Mouse (Mus musculus) small intestine, adult 2 months (tissue): ENCODE data around the gene Acaa1b. TPM values are rescaled to one million over a fixed set of nuclear protein-coding genes. Genes with fewer than 3 reads are reported as not detected.

ENCODE experiments used
- H3K27ac ChIP-seq: fragments of 200-500 bp; 2 replicates; pipeline ENCODE4 v1.5.1; 2012; ENCODE audit warnings: low read depth, low read length, control low read depth, inconsistent platforms; ENCODE audit not compliant: insufficient read depth
- H3K27me3 ChIP-seq: fragments of 200-500 bp; 2 replicates; pipeline ENCODE4 v1.6.1; 2012; ENCODE audit warnings: mild to moderate bottlenecking, moderate library complexity, low read length, inconsistent platforms; ENCODE audit not compliant: control insufficient read depth, insufficient read depth
- H3K36me3 ChIP-seq: fragments of 200-500 bp; 2 replicates; pipeline ENCODE4 v1.6.1; 2012; ENCODE audit warnings: mild to moderate bottlenecking, low read length, control low read depth, inconsistent platforms; ENCODE audit not compliant: control insufficient read depth, insufficient read depth
- H3K4me1 ChIP-seq: fragments of 200-500 bp; 2 replicates; pipeline ENCODE4 v1.6.1; 2012; ENCODE audit warnings: low read length, inconsistent platforms, mixed read lengths; ENCODE audit not compliant: control insufficient read depth, insufficient read depth, insufficient read length
- H3K4me3 ChIP-seq: fragments of 200-500 bp; 2 replicates; pipeline ENCODE4 v1.5.1; 2012; ENCODE audit warnings: low read depth, mild to moderate bottlenecking, control low read depth, inconsistent platforms, low read length, moderate library complexity
- CTCF ChIP-seq: fragments of 200-500 bp; IDR thresholded peaks from 2 replicates; pipeline ENCODE4 v1.5.1; 2012; ENCODE audit warnings: low read depth, mild to moderate bottlenecking, control low read depth, inconsistent platforms, low read length, moderate library complexity, mixed read lengths; ENCODE audit not compliant: insufficient replicate concordance, insufficient read length; ENCODE audit errors: extremely low read depth
- POLR2A ChIP-seq: fragments of 200-500 bp; IDR thresholded peaks from 2 replicates; pipeline ENCODE4 v1.6.1; 2012; ENCODE audit warnings: low read depth, mild to moderate bottlenecking, control low read depth, inconsistent platforms, low read length, moderate library complexity
- WGBS: fragments of 180-500 bp; shearing (Covaris S2); methylation state at CpG from one replicate; pipeline ENCODE4 v1.1.7; 2018; 5-methylcytosine and 5-hydroxymethylcytosine counted together
- polyA plus RNA-seq: library from polyadenylated mRNA; depleted of rRNA; stranded (reverse); fragments of >200 nt; gene quantifications from 2 replicates; pipeline ENCODE4 v1.2.3, GENCODE M21; 2012

The Acaa1b gene
- polyA plus RNA-seq, 1 experiment: 15.8 TPM

GRCm38 (mm10) chr9:119158861-119159260 is 2.0 kb upstream of the Acaa1b start, which contains the start of gene Gm47289:
Gm47289 (plus strand) TSS chr9:119159161.
- no peak within 1 kb of the TSS for H3K4me3 ChIP-seq
- no peaks in the 10 kb centered on the region for H3K27me3 ChIP-seq
- TF ChIP-seq CTCF (no peak), POLR2A (no peak)
- no peaks in the 10 kb centered on the region; the same call in none of the 2 replicates for H3K4me1 ChIP-seq
- no peak within 1 kb of the TSS for H3K27ac ChIP-seq
- H3K36me3 ChIP-seq: no peaks in the 10 kb centered on the region
- WGBS: 68% methylated on average over 4 of the region's 4 CpGs

GRCm38 (mm10) chr9:119155826-119156225 is 1.1 kb downstream of the Acaa1b start:
- Histone ChIP-seq H3K27ac (no peak overlapping the region), H3K36me3 (no peaks in the 10 kb centered on the region), H3K4me1 (no peaks in the 10 kb centered on the region; the same call in none of the 2 replicates), H3K4me3 (no peak overlapping the region), H3K27me3 (no peaks in the 10 kb centered on the region)
- 50% methylated on average over 7 of the region's 7 CpGs for WGBS
- TF ChIP-seq POLR2A (no peak), CTCF (no peak)

- Histone ChIP-seq H3K4me3 (no peak overlapping the region), H3K27ac (no peak overlapping the region), H3K36me3 (no peaks in the 10 kb centered on the region), H3K27me3 (no peaks in the 10 kb centered on the region), H3K4me1 (no peaks in the 10 kb centered on the region; the same call in none of the 2 replicates)
- no peak for TF ChIP-seq CTCF
- TF ChIP-seq POLR2A: no peak
- 49% methylated on average over 8 of the region's 8 CpGs for WGBS
Measured at GRCm38 (mm10) chr9:119155416-119155815, 1.5 kb downstream of the Acaa1b start.

GRCm38 (mm10) chr9:119151751-119152150 is 5.1 kb downstream of the Acaa1b start:
- H3K4me1 ChIP-seq: no peaks in the 10 kb centered on the region; the same call in none of the 2 replicates
- no peak overlapping the region for H3K27ac ChIP-seq
- H3K4me3 ChIP-seq: no peak overlapping the region
- no peaks in the 10 kb centered on the region for H3K36me3 ChIP-seq
- TF ChIP-seq CTCF (no peak), POLR2A (no peak)
- no peaks in the 10 kb centered on the region for H3K27me3 ChIP-seq
- 68% methylated on average over 2 of the region's 2 CpGs for WGBS

- 22% methylated on average over 5 of the region's 5 CpGs for WGBS
- TF ChIP-seq POLR2A: no peak
- TF ChIP-seq CTCF: no peak
Measured at GRCm38 (mm10) chr9:119149601-119150000, 7.3 kb downstream of the Acaa1b start.

GRCm38 (mm10) chr9:119146098-119146770 is 10.7 kb downstream of the Acaa1b start:
- TF ChIP-seq CTCF: no peak
- no peak for TF ChIP-seq POLR2A
- Histone ChIP-seq H3K36me3 (no peaks in the 10 kb centered on the region), H3K27me3 (no peaks in the 10 kb centered on the region), H3K27ac (no peak overlapping the region), H3K4me1 (no peaks in the 10 kb centered on the region), H3K4me3 (no peak overlapping the region)
- WGBS: 57% methylated on average over 13 of the region's 13 CpGs

More at GRCm38 (mm10) chr9:119149601-119150000, 7.3 kb downstream of the Acaa1b start:
- Histone ChIP-seq H3K36me3 (no peaks in the 10 kb centered on the region), H3K27ac (no peak overlapping the region), H3K4me3 (no peak overlapping the region), H3K4me1 (no peaks in the 10 kb centered on the region), H3K27me3 (no peaks in the 10 kb centered on the region)

- Histone ChIP-seq H3K4me1 (no peaks in the 10 kb centered on the region), H3K27ac (no peak overlapping the region), H3K4me3 (no peak overlapping the region), H3K27me3 (no peaks in the 10 kb centered on the region), H3K36me3 (no peaks in the 10 kb centered on the region)
- 57% methylated on average over 6 of the region's 6 CpGs for WGBS
- TF ChIP-seq CTCF (no peak), POLR2A (no peak)
Measured at GRCm38 (mm10) chr9:119145638-119146037, 11.3 kb downstream of the Acaa1b start.

- TF ChIP-seq CTCF (no peak), POLR2A (no peak)
Measured at GRCm38 (mm10) chr9:119145137-119145536, 11.8 kb downstream of the Acaa1b start.

More at GRCm38 (mm10) chr9:119145137-119145536, 11.8 kb downstream of the Acaa1b start:
- 53% methylated on average over 10 of the region's 10 CpGs for WGBS
- H3K27me3 ChIP-seq: no peaks in the 10 kb centered on the region
- no peak overlapping the region for H3K4me3 ChIP-seq
- no peaks in the 10 kb centered on the region for H3K36me3 ChIP-seq
- no peaks in the 10 kb centered on the region for H3K4me1 ChIP-seq
- no peak overlapping the region for H3K27ac ChIP-seq
